Mouse (Mus musculus) limb, embryonic 13.5 days (tissue): ENCODE results near the gene Zfhx3. TPM values are rescaled to one million over a fixed set of nuclear protein-coding genes. Genes with fewer than 3 reads are reported as not detected.

Experiments used
- microRNA-seq: library from miRNA; unstranded; fragments of <30 nt; microRNA quantifications from one replicate; pipeline ENCODE4, GENCODE M21; 2016
- polyA plus RNA-seq: library from polyadenylated mRNA; unstranded; fragments of >200 nt; fragmentation: Nextera tagmentation; extraction: Ambion mirVana; gene quantifications from 2 replicates; pipeline ENCODE4 v1.2.1, GENCODE M21; 2015

Gene Zfhx3
- polyA plus RNA-seq, 1 experiment from 2014 or later = 44.1 TPM

Small RNAs within 50 kb of the gene (microRNA-seq; reads per million reads assigned to microRNA genes)
- 0.70 reads per million for gene Mir3108
